Mouse (Mus musculus) forebrain, embryonic 15.5 days (tissue): ENCODE measurements around the gene 4930562C15Rik. TPM values are rescaled to one million over a fixed set of nuclear protein-coding genes. Genes with fewer than 3 reads are reported as not detected.

Source experiments
- ATAC-seq: fragments of 200-750 bp; cut with Nextera tagmentation; replicated peaks from 2 replicates; pipeline ENCODE4 v1.8.0; 2017; ENCODE audit warnings: mild to moderate bottlenecking, moderate TSS enrichment, moderate library complexity
- H3K27ac ChIP-seq: fragments of 300-500 bp; sonication (generic); replicated peaks from 2 replicates; pipeline ENCODE4 v1.5.1; 2015; ENCODE audit warnings: mild to moderate bottlenecking, inconsistent platforms
- H3K27me3 ChIP-seq: fragments of 300-500 bp; sonication (generic); 2 replicates; pipeline ENCODE4 v1.6.1; 2015; ENCODE audit warnings: inconsistent platforms
- H3K36me3 ChIP-seq: fragments of 300-500 bp; sonication (generic); 2 replicates; pipeline ENCODE4 v1.6.1; 2015; ENCODE audit warnings: mild to moderate bottlenecking, inconsistent platforms
- H3K4me1 ChIP-seq: fragments of 300-500 bp; sonication (generic); 2 replicates; pipeline ENCODE4 v1.6.1; 2015; ENCODE audit warnings: inconsistent platforms
- H3K4me2 ChIP-seq: fragments of 300-500 bp; sonication (generic); replicated peaks from 2 replicates; pipeline ENCODE4 v1.6.1; 2015; ENCODE audit warnings: mild to moderate bottlenecking, inconsistent platforms
- H3K4me3 ChIP-seq: fragments of 300-500 bp; sonication (generic); 2 replicates; pipeline ENCODE4 v1.5.1; 2015; ENCODE audit warnings: mild to moderate bottlenecking, inconsistent platforms
- H3K9ac ChIP-seq: fragments of 300-500 bp; sonication (generic); replicated peaks from 2 replicates; pipeline ENCODE4 v1.6.1; 2015; ENCODE audit warnings: mild to moderate bottlenecking, inconsistent platforms
- H3K9me3 ChIP-seq: fragments of 300-500 bp; sonication (generic); 2 replicates; pipeline ENCODE4 v1.6.1; 2016; ENCODE audit warnings: inconsistent platforms
- WGBS: fragments of 180-500 bp; shearing (Covaris S2); methylation state at CpG from one replicate; pipeline ENCODE4 v1.1.7; 2015; ENCODE audit warnings: mixed read lengths; 5-methylcytosine and 5-hydroxymethylcytosine counted together
- polyA plus RNA-seq: library from polyadenylated mRNA; unstranded; fragments of >200 nt; fragmentation: Nextera tagmentation; extraction: Ambion mirVana; gene quantifications from 2 replicates; pipeline ENCODE4 v1.2.1, GENCODE M21; 2015

Gene 4930562C15Rik
- polyA plus RNA-seq, 1 experiment from 2014 or later: 0.56 TPM

DNA sequence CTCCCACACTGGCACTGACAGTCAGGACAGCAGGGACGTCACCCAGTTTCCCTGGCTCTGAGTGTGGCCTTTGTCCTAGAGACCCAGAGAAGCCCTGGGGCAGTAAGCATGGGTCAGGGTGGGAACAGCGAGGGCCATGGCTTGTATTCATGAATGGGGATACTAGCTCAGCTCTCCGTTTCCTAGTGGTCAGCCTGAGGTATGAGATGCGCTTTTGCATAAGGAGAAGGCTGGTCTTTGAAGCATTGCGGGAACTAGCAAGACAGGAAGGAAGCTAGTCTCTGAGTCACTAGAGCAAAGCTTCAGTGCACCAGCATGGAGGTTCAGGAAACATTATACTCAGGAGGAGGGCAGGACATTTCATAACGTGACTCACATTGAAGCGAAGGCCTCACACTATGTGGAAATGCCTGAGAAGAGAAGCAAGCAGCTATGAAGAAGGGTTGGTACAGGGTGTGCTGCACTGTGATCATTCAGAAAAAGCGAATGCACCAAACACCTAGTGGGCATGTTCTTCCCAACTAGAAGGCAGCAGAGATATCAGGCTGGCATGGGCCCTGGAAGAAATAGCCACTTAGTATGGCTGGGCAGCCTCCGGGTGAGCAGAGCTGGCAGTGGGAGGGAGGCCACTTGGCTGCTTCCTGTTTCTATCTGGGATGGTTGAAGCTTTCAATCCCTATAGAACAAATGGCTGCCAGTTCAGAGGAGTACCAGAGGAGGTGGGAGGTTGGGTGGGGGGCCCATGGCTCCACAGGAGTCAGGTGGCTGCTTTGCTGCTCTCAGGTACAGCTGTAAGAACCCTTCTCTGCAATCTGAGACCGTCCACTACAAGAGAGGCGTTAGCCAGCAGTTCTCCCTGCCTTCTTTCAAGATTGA is 77.9 kb downstream of the 4930562C15Rik start:
- peak; percentile 49 for ATAC-seq
- Histone ChIP-seq H3K9me3 (no peaks in the 10 kb centered on the region), H3K4me3 (no peak overlapping the region), H3K4me1 (0 out of 2 replicates have a peak, but pooled peaks cover 3% of the 10 kb centered on the region), H3K27ac (peak overlapping the region; percentile 15; the same call in 1 of the 2 replicates), H3K4me2 (no peak overlapping the region), H3K9ac (no peak overlapping the region), H3K27me3 (no peaks in the 10 kb centered on the region), H3K36me3 (peaks cover 60% of the 10 kb centered on the region)
- 84% methylated on average over 11 of the region's 11 CpGs for WGBS

DNA sequence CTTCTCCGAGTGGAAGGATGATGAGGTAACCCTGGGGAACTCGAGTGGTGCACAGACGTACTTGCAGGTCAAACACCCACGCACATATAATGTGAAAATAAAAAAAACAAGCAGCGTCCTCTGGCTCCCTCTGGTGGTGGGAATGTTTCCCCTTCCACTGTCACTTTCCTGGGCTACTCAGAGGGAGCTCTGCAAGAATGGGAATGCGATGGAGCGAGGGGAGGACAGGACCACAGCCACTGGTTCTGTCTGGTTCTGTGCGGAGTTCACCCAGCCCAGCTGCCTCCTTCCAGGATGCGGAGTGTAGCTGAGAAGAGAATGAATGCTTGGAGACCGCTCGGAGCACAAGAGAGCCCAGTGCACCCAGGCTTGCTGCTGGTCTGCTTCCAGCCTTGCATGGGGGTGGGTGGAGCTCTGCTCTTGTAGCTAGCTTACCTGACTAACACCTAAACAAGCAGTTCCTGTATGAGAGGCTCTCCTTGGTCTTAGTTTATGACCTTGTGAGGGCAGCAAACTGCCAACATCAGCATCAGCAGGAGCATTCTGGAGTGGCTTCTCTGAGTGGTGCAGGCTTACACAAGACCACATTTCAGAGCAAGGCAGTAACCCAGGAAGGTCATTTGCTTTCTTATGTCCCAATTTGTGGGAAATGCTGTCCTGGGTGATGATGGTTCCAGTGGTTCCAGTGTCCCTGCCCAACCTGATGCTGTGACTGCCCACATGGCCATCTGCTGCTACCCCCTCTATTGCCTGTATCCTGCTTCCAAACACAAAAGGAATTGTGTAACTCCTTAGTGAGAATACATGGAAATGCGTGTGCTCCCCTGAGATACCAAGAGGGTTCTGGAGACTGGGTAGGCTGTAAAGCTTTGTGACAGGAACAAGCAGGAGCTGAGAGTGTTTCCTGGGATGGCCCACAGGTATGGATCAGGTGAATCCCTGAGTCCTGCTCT is 78.8 kb downstream of the 4930562C15Rik start:
- Histone ChIP-seq H3K36me3 (peaks cover 56% of the 10 kb centered on the region), H3K9ac (no peak overlapping the region), H3K4me2 (no peak overlapping the region), H3K27ac (peak overlapping the region; percentile 15; the same call in 1 of the 2 replicates), H3K9me3 (no peaks in the 10 kb centered on the region), H3K4me1 (0 out of 2 replicates have a peak, but pooled peaks cover 3% of the 10 kb centered on the region), H3K4me3 (no peak overlapping the region), H3K27me3 (no peaks in the 10 kb centered on the region)
- ATAC-seq: peak; percentile 73
- 37% methylated on average over 12 of the region's 12 CpGs for WGBS

DNA sequence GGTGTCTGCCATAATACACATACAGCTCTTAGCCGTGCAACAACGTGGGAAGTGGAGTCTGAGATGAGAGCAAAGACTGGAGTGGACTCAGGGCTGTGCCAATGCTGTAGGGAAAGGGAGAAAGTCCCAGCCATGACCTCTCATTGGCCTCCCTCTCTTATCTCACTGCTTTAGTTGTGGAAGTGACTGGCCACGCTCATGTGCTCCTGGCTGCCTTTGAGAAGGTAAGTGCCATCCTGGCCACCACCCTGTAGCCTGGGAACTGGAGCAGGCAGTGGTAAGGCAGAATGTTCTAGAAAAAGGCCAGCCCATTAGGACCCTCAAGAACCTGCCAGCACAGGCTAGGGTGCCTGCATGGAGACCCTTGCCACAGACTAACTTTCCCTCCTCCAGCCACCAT is 80.7 kb downstream of the 4930562C15Rik start:
- H3K4me1 ChIP-seq: 0 out of 2 replicates have a peak, but pooled peaks cover 3% of the 10 kb centered on the region
- no peaks in the 10 kb centered on the region for H3K9me3 ChIP-seq
- ATAC-seq: no peak
- H3K36me3 ChIP-seq: peaks cover 44% of the 10 kb centered on the region
- no peak overlapping the region for H3K9ac ChIP-seq
- no peak overlapping the region for H3K4me3 ChIP-seq
- H3K27ac ChIP-seq: no peak overlapping the region
- 99% methylated on average over 3 of the region's 3 CpGs for WGBS
- no peak overlapping the region for H3K4me2 ChIP-seq
- no peaks in the 10 kb centered on the region for H3K27me3 ChIP-seq

DNA sequence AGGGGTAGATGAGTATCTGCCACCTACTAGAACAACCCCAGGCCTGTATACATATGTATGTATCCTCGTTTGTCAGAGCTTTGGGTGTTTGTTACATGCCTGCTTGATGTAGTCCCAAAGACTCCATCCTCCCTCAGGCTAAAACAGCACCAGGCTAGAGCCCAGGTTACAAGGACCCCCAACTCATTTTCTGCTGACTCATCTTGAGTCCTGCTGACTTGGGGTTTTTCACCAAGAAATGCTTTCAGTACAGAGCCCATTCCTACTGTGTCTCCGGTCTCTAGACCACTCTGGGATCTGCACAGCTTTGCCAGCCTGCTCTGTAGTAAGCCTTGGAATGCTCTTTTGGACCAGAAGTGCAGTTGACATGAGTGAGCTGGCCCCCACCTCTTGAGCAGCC is 81.4 kb downstream of the 4930562C15Rik start:
- Histone ChIP-seq H3K36me3 (peaks cover 38% of the 10 kb centered on the region), H3K27ac (no peak overlapping the region), H3K4me3 (no peak overlapping the region), H3K27me3 (no peaks in the 10 kb centered on the region), H3K9ac (no peak overlapping the region), H3K9me3 (no peaks in the 10 kb centered on the region), H3K4me1 (0 out of 2 replicates have a peak, but pooled peaks cover 3% of the 10 kb centered on the region), H3K4me2 (no peak overlapping the region)
- WGBS: 87% methylated on average over 2 of the region's 2 CpGs
- ATAC-seq: no peak

Other genes starting within 250 kb of the 4930562C15Rik start
- gene Glis2, start 240.7 kb upstream of the 4930562C15Rik start, polyA plus RNA-seq: 11.0 and 14.6 TPM in 2 replicates
- gene Pam16, start 210.4 kb upstream of the 4930562C15Rik start, polyA plus RNA-seq: 162 and 171 TPM in 2 replicates
- 3.0 and 3.6 TPM in 2 replicates for gene Vasn, start 195.5 kb upstream of the 4930562C15Rik start, polyA plus RNA-seq
- gene Dnaja3, start 195.4 kb upstream of the 4930562C15Rik start, polyA plus RNA-seq: 55.8 and 58.0 TPM in 2 replicates
- gene Coro7, start 155.6 kb upstream of the 4930562C15Rik start, polyA plus RNA-seq: 25.0 TPM in 2 replicates
- gene Nmral1, start 116.1 kb upstream of the 4930562C15Rik start, polyA plus RNA-seq: 103 and 115 TPM in 2 replicates
- 85.3 and 88.3 TPM in 2 replicates for gene Hmox2, start 109.1 kb upstream of the 4930562C15Rik start, polyA plus RNA-seq
- gene Cdip1, start 45.1 kb upstream of the 4930562C15Rik start, polyA plus RNA-seq: 101 and 104 TPM in 2 replicates
- gene Ubald1, start 44.9 kb downstream of the 4930562C15Rik start, polyA plus RNA-seq: 45.1 and 47.6 TPM in 2 replicates
- gene Mgrn1, start 50.8 kb downstream of the 4930562C15Rik start, polyA plus RNA-seq: 95.8 and 102 TPM in 2 replicates
- gene Nudt16l1, start 103.3 kb downstream of the 4930562C15Rik start, polyA plus RNA-seq: 138 and 139 TPM in 2 replicates
- 79.9 and 80.7 TPM in 2 replicates for gene Anks3, start 128.8 kb downstream of the 4930562C15Rik start, polyA plus RNA-seq
- gene Sept12, start 162.4 kb downstream of the 4930562C15Rik start, polyA plus RNA-seq: not detected in 2 replicates
- gene Smim22, start 171.9 kb downstream of the 4930562C15Rik start, polyA plus RNA-seq: 1.0 and 1.1 TPM in 2 replicates
- gene Rogdi, start 178.1 kb downstream of the 4930562C15Rik start, polyA plus RNA-seq: 91.4 and 99.8 TPM in 2 replicates
- gene Glyr1, start 214.4 kb downstream of the 4930562C15Rik start, polyA plus RNA-seq: 192 and 196 TPM in 2 replicates
- 17.8 and 18.3 TPM in 2 replicates for gene Ubn1, start 214.6 kb downstream of the 4930562C15Rik start, polyA plus RNA-seq